Mouse (Mus musculus): ENCODE data around the gene Hydin.

DNA sequence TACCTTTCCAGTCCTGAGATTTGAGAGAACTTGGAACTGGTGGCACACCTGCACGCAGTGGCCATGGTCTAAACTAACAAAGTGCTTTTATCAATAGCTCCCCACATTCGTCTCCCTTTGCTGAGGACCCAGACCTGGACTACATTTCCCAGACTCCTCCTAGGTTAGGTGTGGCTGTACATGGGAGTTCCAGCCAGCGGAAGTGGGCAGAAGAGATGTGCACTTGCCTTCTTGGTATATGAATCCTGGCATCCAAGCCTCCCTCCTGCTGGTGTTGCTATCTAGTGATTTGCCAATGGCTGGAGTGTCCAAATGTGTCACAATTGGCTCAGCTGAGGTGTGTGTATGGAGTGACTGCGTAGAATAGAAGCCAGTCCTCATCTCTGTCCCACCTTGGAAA is 173.8 kb downstream of the Hydin start:
- no peak for TF ChIP-seq CTCF (IDR thresholded peaks at IDR 0.05; ENCODE audit: borderline replicate concordance, extremely low read depth, insufficient read depth, insufficient read length)
- no peak for TF ChIP-seq POLR2A (IDR thresholded peaks at IDR 0.05; ENCODE audit: borderline replicate concordance, extremely low read depth, insufficient read depth, insufficient read length, poor library complexity, severe bottlenecking)

All from brain, embryonic 14.5 days (tissue).